Mouse (Mus musculus) hindbrain, embryonic 10.5 days (tissue): ENCODE results near the gene Sh3tc1. TPM values are rescaled to one million over a fixed set of nuclear protein-coding genes. Genes with fewer than 3 reads are reported as not detected.

Experiments used
- DNase-seq: peaks from one replicate; pipeline ENCODE4 v3.0.0-alpha.2; 2017; ENCODE audit warnings: low spot score
- H3K27ac ChIP-seq: fragments of 300-500 bp; sonication (generic); 2 replicates; pipeline ENCODE4 v1.5.1; 2016; ENCODE audit warnings: mild to moderate bottlenecking, moderate library complexity
- H3K27me3 ChIP-seq: fragments of 300-500 bp; sonication (generic); 2 replicates; pipeline ENCODE4 v1.6.1; 2016; ENCODE audit warnings: mild to moderate bottlenecking; ENCODE audit not compliant: poor library complexity, insufficient read depth, severe bottlenecking
- H3K36me3 ChIP-seq: fragments of 300-500 bp; sonication (generic); 2 replicates; pipeline ENCODE4 v1.6.1; 2016; ENCODE audit warnings: mild to moderate bottlenecking, moderate library complexity
- H3K4me1 ChIP-seq: fragments of 300-500 bp; sonication (generic); replicated peaks from 2 replicates; pipeline ENCODE4 v1.6.1; 2016; ENCODE audit warnings: mild to moderate bottlenecking
- H3K4me3 ChIP-seq: fragments of 300-500 bp; sonication (generic); 2 replicates; pipeline ENCODE4 v1.5.1; 2016; ENCODE audit warnings: mild to moderate bottlenecking, moderate library complexity
- H3K9me3 ChIP-seq: fragments of 300-500 bp; sonication (generic); 2 replicates; pipeline ENCODE4 v1.6.1; 2016; ENCODE audit warnings: mild to moderate bottlenecking, moderate library complexity
- WGBS: fragments of 180-500 bp; shearing (Covaris S2); methylation state at CpG from one replicate; pipeline ENCODE4 v1.1.7; 2016; 5-methylcytosine and 5-hydroxymethylcytosine counted together
- polyA plus RNA-seq: library from polyadenylated mRNA; unstranded; fragments of >200 nt; fragmentation: Nextera tagmentation; extraction: Ambion mirVana; gene quantifications from 2 replicates; pipeline ENCODE4 v1.2.1, GENCODE M21; 2016

Gene Sh3tc1
- polyA plus RNA-seq, 1 experiment from 2014 or later: 4.7 TPM

DNA sequence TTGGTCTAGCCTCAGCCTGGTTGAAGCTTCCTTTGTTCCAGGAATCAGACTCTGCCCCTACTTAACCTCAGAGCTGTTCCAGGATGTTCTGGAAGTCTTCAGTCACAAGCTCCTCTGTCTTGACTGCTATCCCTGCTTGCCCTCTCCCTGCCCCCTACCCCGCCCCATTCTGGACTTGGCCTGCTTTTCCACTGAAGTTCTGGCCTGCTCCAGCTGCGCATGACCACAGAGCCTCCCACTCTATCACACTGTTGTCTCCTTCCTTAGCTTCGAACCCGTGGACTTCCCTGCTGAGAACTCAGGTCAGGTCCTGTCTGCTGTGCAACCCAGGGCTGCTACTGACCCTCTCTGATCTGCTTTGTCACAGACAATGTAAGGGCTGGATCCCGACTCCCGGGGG lies 26.1 kb upstream of the Sh3tc1 start:
- Histone ChIP-seq H3K27ac (no peak overlapping the region), H3K4me1 (no peaks in the 10 kb centered on the region), H3K27me3 (peaks cover 24% of the 10 kb centered on the region), H3K9me3 (no peaks in the 10 kb centered on the region), H3K36me3 (no peaks in the 10 kb centered on the region), H3K4me3 (no peak overlapping the region)
- WGBS: 82% methylated on average over 6 of the region's 6 CpGs
- no peak for DNase-seq

DNA sequence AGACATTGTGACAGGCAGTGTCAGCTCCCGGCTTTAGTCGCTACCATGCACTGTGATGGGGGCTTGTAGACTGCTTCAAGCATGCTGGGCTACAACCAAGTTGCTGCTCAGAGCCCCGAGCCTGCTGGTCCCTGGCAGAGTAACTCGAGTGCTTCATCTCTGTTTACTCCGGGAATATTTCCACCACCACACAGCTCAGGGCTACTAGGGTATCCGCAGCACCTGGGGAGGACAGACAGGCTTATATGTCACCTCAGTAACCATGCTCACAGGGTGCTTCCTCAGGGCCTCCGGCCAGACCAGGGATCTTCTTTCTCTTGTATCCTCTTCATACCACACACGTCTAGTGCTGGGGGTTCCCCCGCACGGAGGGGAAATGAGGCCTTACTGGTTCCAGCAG lies 23.1 kb upstream of the Sh3tc1 start:
- Histone ChIP-seq H3K27me3 (peaks cover 55% of the 10 kb centered on the region), H3K27ac (no peak overlapping the region), H3K4me1 (peaks cover 9% of the 10 kb centered on the region), H3K4me3 (no peak overlapping the region), H3K9me3 (no peaks in the 10 kb centered on the region), H3K36me3 (no peaks in the 10 kb centered on the region)
- DNase-seq: no peak
- WGBS: 80% methylated on average over 10 of the region's 10 CpGs

DNA sequence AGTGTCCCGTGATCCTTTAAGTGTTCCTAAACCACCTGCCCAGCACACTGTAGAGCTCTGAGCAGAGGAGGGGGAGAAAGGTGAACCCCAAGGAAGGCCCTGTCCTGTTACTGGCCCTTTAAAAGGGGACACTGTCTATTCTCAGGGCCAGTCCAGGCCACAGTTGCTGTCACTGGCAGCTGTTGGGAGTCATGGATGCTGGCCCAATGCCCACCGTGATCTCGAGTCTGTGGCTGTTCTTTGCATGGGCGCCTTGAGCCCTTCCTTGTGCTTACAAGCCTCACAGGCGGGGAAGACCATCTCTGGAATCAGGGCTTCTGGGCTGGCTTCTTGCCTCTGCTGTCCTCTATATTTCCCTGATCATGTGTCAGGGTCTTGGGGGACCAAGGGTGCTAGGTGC lies 22.6 kb upstream of the Sh3tc1 start:
- Histone ChIP-seq H3K27ac (no peak overlapping the region), H3K36me3 (no peaks in the 10 kb centered on the region), H3K4me3 (no peak overlapping the region), H3K9me3 (no peaks in the 10 kb centered on the region), H3K27me3 (peaks cover 58% of the 10 kb centered on the region), H3K4me1 (peaks cover 12% of the 10 kb centered on the region)
- DNase-seq: no peak
- 83% methylated on average over 5 of the region's 5 CpGs for WGBS

DNA sequence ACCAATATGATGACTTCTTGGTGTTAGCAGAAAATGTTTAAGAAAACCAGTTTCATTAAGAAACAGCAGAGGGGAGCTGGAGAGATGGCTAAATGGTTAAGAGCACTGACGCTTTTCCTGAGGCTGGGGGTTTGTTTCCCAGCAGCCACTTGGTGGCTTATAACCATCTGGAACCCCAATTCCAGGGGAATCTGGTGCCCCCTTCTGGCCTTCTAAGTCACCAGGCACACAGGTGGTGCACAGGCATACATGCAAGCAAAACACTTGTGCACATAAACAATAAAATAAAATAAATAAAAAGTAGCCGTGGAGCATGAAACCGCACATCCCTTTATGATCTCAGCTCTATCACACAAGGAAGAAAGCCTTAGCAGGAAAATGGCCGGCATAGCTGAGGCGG lies 21.5 kb upstream of the Sh3tc1 start:
- H3K27me3 ChIP-seq: peaks cover 67% of the 10 kb centered on the region
- no peak for DNase-seq
- no peaks in the 10 kb centered on the region for H3K9me3 ChIP-seq
- no peaks in the 10 kb centered on the region for H3K36me3 ChIP-seq
- no peak overlapping the region for H3K4me3 ChIP-seq
- 81% methylated on average over 5 of the region's 5 CpGs for WGBS
- no peak overlapping the region for H3K27ac ChIP-seq
- peaks cover 20% of the 10 kb centered on the region for H3K4me1 ChIP-seq

DNA sequence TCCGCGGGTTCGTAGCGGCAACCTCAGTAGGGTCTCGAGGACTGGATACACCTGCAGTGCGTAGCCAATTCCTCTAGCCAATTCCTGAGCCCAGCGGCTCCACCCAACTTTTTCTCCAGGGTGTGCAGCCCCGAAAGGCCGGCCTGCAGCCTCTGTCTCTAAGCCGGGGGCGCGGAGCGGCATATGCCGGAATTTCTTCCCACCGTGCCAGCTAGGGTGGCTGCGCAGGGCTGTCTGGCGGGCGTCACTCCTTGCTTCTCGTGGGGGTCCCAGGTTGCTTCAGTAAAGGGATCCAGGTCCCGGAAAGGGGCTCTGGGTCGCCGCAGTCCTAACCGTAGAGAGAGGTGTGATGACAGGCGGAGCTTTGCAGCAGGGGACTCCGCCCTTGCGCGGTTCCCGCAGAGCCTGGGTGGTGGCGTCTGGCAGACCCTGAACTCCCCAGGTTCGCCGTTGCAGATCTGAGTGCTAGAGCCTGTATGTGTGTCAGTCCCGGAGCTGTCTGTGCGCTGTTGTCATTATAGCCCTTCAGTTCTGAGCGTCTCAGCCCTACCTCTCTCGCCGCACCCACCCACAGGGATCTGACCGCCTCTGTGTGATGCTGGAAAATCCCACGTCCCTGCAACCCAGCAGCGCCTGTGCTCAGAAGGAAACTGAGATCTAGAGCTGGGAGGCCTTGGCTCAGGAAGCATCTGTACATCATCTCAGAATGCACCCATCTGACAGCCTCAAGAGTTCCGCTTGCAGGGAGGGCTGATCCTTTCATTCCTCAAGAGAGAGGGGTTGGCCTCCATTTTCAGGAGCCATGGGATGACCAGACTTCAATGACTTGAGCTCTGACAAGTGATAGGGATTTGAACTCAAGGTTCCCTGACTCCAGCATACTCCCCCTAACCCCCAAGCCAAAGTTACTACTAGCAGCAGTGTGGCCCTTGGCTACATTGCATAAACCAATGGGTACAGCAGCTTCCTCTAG lies 18.6 kb upstream of the Sh3tc1 start:
- H3K36me3 ChIP-seq: no peaks in the 10 kb centered on the region
- peaks cover 20% of the 10 kb centered on the region for H3K4me1 ChIP-seq
- peaks cover 76% of the 10 kb centered on the region for H3K27me3 ChIP-seq
- peak overlapping the region; percentile 69 for H3K4me3 ChIP-seq
- no peak for DNase-seq
- peak overlapping the region; percentile 2; the same call in 1 of the 2 replicates for H3K27ac ChIP-seq
- H3K9me3 ChIP-seq: no peaks in the 10 kb centered on the region
- 2% methylated on average over 40 of the region's 40 CpGs for WGBS

DNA sequence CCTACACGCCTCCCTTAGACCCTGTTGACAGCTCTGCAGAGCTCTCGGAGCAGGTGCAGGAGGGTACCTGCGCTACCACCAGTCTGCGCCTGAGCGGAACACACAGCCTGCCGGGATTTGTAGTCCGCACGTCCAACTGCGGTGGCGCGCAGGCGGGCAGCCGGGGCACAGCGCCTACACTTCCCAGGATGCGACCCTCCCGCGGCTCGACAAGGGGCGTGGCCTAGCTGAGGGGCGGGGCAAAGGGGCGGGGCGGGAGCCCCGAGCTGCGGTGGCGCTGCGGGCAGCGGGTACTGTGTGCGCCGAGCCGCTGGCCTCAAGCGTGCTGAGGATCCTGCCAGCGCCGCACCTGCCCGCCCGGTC lies 17.8 kb upstream of the Sh3tc1 start, which contains the start of gene Ablim2:
Gene Ablim2 (plus strand): TSS at position 242 of the 363 bp plus-strand sequence.
- Histone ChIP-seq H3K4me3 (peak within 1 kb of the TSS; percentile 69), H3K36me3 (no peaks in the 10 kb centered on the region), H3K9me3 (no peaks in the 10 kb centered on the region), H3K27ac (peak within 1 kb of the TSS; percentile 66), H3K27me3 (peaks cover 69% of the 10 kb centered on the region), H3K4me1 (peaks cover 20% of the 10 kb centered on the region)
- WGBS: under 1% methylated on average over 35 of the region's 35 CpGs
- peak; percentile 96 for DNase-seq

DNA sequence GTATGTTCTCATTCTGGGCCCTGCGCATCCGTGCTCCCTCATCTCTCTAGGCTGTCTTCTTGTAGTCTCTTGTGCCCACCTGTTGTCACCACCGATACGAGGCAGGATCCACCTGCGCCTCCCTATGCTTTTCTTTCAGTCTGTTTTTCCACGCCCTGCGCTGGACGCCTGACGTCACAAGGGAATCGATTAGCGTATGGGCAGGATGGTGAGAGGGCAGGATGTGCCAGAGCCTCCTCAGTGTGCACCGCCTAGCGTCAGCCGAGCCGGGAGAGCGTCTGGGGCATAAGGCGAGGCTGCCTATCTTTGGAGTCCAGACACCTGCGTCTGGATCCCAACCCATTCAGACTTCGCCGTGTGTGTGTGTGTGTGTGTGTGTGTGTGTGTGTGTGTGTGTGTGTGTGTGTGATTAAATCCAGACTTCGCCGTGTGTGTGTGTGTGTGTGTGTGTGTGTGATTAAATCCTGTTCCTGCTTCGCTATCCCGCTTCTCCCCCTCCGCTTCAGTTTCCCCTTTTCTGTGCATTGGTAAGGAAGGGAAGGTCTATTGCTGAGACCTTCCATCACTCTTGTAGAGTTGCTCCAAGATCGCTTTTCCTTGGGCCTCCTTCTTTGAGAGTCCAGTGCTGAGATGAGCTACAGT lies 17.3 kb upstream of the Sh3tc1 start:
- Histone ChIP-seq H3K4me3 (peak overlapping the region; percentile 69), H3K27ac (peak overlapping the region; percentile 66), H3K4me1 (peaks cover 20% of the 10 kb centered on the region), H3K9me3 (no peaks in the 10 kb centered on the region), H3K27me3 (peaks cover 65% of the 10 kb centered on the region), H3K36me3 (no peaks in the 10 kb centered on the region)
- peak; percentile 18 for DNase-seq
- 12% methylated on average over 26 of the region's 26 CpGs for WGBS

DNA sequence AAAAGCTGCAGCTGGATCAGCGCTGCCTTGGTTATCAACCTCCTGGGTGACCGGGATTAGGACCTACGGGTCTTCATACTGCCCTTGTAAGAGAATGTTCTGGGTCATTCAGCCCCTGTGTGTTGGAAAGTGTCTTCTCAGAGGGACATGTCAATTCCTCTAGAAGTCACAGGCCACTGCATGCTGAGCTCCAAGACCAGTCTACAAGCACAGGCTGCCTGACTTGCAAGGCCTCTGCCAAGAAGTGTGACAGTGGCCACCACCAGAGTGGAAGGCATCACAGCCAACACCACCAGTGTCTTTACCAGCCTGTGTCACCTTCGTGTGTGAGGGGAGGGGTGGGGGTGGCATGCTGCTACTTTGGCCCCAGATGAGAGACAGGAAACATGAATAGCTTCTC lies 16.2 kb upstream of the Sh3tc1 start:
- no peak overlapping the region for H3K4me3 ChIP-seq
- 81% methylated on average over 4 of the region's 4 CpGs for WGBS
- H3K27me3 ChIP-seq: peaks cover 57% of the 10 kb centered on the region
- peaks cover 20% of the 10 kb centered on the region for H3K4me1 ChIP-seq
- H3K27ac ChIP-seq: no peak overlapping the region
- H3K36me3 ChIP-seq: no peaks in the 10 kb centered on the region
- no peak for DNase-seq
- H3K9me3 ChIP-seq: no peaks in the 10 kb centered on the region

DNA sequence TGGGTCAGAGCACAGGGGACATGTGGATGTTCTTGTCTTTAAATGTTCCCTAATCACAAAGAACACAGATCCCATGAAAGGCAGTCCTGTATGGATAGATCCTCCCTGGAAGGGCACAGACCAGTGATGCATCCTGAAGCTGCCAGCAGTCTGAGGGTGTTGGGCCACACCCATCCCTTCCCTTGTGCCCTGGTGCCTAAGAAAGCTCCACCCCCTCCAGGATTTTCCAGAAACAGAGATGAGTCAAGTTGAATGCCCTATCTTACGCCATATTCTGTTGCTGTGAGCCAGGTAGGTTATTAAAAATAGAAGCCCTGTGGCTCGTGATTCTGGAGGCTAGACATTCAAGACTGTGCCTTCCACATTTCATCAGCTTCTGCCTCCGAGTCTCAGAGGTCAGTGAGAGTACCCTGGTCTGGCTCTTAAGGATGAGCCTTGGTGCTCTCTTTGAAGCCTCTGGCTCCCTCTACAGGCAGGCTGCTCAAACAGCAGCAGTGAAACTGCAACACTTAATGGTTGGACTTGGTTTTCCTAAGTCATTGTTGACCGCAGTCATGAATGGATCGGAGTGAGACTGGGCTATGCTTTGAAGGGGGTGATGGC lies 15.4 kb upstream of the Sh3tc1 start:
- WGBS: 28% methylated on average over 5 of the region's 5 CpGs
- peaks cover 20% of the 10 kb centered on the region for H3K4me1 ChIP-seq
- H3K27me3 ChIP-seq: peaks cover 49% of the 10 kb centered on the region
- no peaks in the 10 kb centered on the region for H3K9me3 ChIP-seq
- H3K27ac ChIP-seq: no peak overlapping the region
- H3K36me3 ChIP-seq: no peaks in the 10 kb centered on the region
- DNase-seq: peak; percentile 59
- H3K4me3 ChIP-seq: no peak overlapping the region

DNA sequence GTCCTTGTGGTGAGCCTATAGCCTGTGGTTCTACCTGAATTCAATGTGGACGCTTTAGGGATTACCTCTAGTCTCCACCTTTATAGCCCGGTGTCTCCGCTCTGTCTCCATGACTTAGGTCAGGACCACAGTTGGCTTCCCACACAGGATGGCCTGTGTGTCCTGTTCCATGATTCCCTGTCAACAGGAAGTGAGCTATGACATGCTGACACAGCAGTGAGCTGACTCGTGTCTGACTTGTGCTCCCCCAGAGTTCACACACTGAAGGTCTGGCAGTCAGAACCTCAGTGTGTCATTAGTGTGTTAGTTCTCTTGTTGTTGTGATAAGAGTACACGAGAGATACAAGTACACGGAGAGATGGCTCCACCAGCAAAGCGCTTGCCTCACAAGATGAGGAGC lies 11.2 kb upstream of the Sh3tc1 start:
- no peaks in the 10 kb centered on the region for H3K36me3 ChIP-seq
- H3K9me3 ChIP-seq: no peaks in the 10 kb centered on the region
- 83% methylated on average over 7 of the region's 7 CpGs for WGBS
- H3K27ac ChIP-seq: no peak overlapping the region
- H3K27me3 ChIP-seq: peaks cover 10% of the 10 kb centered on the region
- no peak for DNase-seq
- no peak overlapping the region for H3K4me3 ChIP-seq
- no peaks in the 10 kb centered on the region; the same call in 1 of the 2 replicates for H3K4me1 ChIP-seq

DNA sequence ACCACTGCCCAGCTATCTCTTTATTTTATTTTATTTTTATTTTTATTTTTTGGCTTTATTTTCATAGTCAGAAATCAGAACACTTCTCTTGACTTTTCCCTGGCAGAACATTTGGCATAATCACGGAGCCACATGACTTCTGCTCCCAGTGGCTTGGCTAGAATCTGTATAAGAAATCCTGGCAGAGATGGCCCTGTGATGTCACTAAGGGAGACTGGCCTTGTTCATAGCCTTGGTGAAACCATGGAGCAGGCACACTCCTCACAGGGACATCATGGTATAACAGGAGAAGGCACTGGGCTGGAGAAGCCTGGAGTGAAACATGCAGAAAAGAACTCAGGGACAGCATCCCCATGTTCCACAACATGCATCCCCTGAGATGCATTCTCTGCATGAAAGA lies 10.2 kb upstream of the Sh3tc1 start:
- no peaks in the 10 kb centered on the region for H3K4me1 ChIP-seq
- H3K36me3 ChIP-seq: no peaks in the 10 kb centered on the region
- H3K9me3 ChIP-seq: no peaks in the 10 kb centered on the region
- 84% methylated on average over 1 of the region's 1 CpGs for WGBS
- no peak overlapping the region for H3K4me3 ChIP-seq
- 0 out of 2 replicates have a peak, but pooled peaks cover 4% of the 10 kb centered on the region for H3K27me3 ChIP-seq
- H3K27ac ChIP-seq: no peak overlapping the region
- DNase-seq: no peak

DNA sequence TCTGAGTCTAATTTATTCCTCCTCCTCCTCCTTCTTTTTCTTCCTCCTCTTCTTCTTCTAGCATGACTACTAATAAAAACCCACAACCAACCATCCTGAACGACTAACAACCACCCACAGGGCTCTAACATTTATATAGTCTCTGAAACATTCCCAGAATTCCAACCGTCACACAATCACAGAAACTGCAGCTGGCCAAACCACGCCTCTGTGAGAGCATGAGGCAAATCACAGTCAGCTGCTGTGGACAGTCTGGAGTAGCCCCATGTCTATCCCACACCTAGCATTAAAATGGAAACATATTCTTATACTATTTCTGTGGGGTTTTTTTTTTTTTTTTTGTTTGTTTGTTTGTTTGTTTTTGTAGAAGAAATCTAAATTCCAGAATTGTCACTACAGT lies 9.6 kb upstream of the Sh3tc1 start:
- Histone ChIP-seq H3K9me3 (no peaks in the 10 kb centered on the region), H3K36me3 (no peaks in the 10 kb centered on the region), H3K4me3 (no peak overlapping the region), H3K27me3 (0 out of 2 replicates have a peak, but pooled peaks cover 3% of the 10 kb centered on the region), H3K27ac (no peak overlapping the region), H3K4me1 (no peaks in the 10 kb centered on the region)
- WGBS: 52% methylated on average over 3 of the region's 3 CpGs
- no peak for DNase-seq

DNA sequence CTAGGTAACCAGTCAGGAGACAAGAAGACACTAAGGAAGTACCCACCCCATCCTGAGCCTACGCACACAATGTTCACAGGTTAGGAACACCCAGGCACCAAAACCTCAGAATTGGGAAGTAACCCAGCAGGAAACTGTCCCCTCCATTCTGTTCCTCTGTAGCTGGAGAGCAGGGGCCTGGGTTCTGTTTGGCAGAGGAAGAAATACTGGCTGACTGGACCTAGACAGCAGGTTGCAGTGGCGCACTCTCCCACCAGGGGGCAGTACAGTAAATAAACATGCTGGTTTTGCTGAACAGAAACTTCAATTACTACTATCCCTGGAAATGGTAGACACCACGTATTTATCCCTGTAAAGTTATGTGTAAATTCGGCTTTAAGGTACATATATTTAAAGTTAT lies 7.1 kb upstream of the Sh3tc1 start:
- no peaks in the 10 kb centered on the region for H3K4me1 ChIP-seq
- no peaks in the 10 kb centered on the region for H3K9me3 ChIP-seq
- no peak overlapping the region for H3K27ac ChIP-seq
- 29% methylated on average over 4 of the region's 4 CpGs for WGBS
- no peak overlapping the region for H3K4me3 ChIP-seq
- H3K36me3 ChIP-seq: no peaks in the 10 kb centered on the region
- peak; percentile 73 for DNase-seq
- H3K27me3 ChIP-seq: no peaks in the 10 kb centered on the region
